Mouse (Mus musculus): Measurements from ENCODE around the gene Vmn2r73. TPM values are rescaled to one million over a fixed set of nuclear protein-coding genes. Genes with fewer than 3 reads are reported as not detected.

The Vmn2r73 gene
- not detected for total RNA-seq (2023)

DNA sequence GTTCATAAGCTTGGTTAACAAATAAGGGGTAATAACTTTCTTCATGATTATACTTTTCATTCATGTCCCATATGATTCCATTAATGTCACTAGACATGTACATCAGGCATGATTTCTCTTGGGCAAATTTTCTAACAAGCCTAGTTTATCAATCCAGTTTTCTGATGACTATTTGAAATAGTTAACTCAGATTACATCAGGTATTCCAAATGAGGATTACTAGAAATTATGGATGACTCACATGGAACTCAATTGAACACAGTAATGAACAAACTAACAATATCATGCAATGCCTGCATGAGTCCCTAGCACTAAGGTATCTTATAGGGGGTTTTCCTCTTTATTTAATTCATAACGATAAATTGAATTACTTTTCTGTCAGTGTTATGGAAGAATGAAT lies at the start of gene Vmn2r73:
TSS of gene Vmn2r73 (minus strand) at position 101 of the 400 bp plus-strand sequence.

Other genes starting within 250 kb of the Vmn2r73 start
- not detected for gene Vmn2r72, start 121.2 kb downstream of the Vmn2r73 start, total RNA-seq (2023)
- gene Vmn2r74, start 85.4 kb upstream of the Vmn2r73 start, total RNA-seq (2023), result not detected